Mouse (Mus musculus) lung, postnatal 0 days (tissue): ENCODE results near the gene Lrrc23.

Source experiments
- CTCF ChIP-seq: IDR thresholded peaks from 2 replicates; pipeline ENCODE4 v1.5.1; 2016; ENCODE audit warnings: antibody characterized with exemption, mild to moderate bottlenecking
- EP300 ChIP-seq: IDR thresholded peaks from 2 replicates; pipeline ENCODE4 v1.6.1; 2016; ENCODE audit warnings: antibody characterized with exemption, mild to moderate bottlenecking, control low read depth

DNA sequence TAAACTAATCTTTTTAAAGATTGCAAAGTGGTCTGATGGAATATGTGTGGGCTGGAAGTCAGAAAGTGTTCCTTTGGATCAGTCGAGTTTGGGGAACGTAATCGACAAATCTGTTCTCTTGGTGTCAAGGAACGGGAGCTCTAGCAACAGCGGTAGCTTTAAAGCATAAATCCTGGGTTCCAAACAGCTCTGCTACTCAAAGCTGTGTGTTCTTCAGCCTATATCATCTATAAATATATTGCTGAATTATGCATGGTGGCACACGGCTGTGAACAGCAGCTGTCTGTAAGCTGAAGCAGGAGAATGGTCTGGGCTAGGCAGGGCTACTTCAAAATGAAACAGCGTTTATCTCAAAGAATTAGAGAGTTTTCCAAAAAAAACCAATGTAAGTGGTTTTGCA, 1.4 kb upstream of the Lrrc23 start:
- TF ChIP-seq CTCF (no peak), EP300 (no peak)
